Mouse (Mus musculus) layer of hippocampus, adult 8-10 months (tissue): ENCODE measurements around the gene Lrrfip2. TPM values are rescaled to one million over a fixed set of nuclear protein-coding genes. Genes with fewer than 3 reads are reported as not detected.

Source experiments
- total RNA-seq, 4 experiments: library from RNA; stranded (reverse); gene quantifications; 2 replicates each; pipeline ENCODE4 v1.2.4; 2022

The Lrrfip2 gene
- total RNA-seq, 4 experiments from 2014 or later: 34.6 to 46.1 (median 40.6) TPM

Other genes starting within 250 kb of the Lrrfip2 start
- gene Als2cl, start 237.7 kb upstream of the Lrrfip2 start, total RNA-seq: 10 to 100 TPM in 3 of 4 experiments, 1 to 10 TPM in 1; 8.0 to 14.7 (median 13.7) TPM
- 1 to 10 TPM; 2.4 to 3.6 (median 2.8) TPM for gene Tmie, start 237.5 kb upstream of the Lrrfip2 start, total RNA-seq
- not detected for gene Fam240a, start 200.7 kb upstream of the Lrrfip2 start, total RNA-seq
- 1 to 10 TPM in 1 of 4 experiments, under 1 TPM in 2, not detected in 1; 0.62 to 1.2 (median 0.74) TPM for gene Tdgf1, start 171.4 kb upstream of the Lrrfip2 start, total RNA-seq
- 1 to 10 TPM; 1.3 to 2.0 (median 1.8) TPM for gene Lrrc2, start 166.0 kb upstream of the Lrrfip2 start, total RNA-seq
- under 1 TPM in 3 of 4 experiments, not detected in 1; 0.36 to 0.54 (median 0.40) TPM for gene Rtp3, start 127.0 kb upstream of the Lrrfip2 start, total RNA-seq
- not detected for gene Ltf, start 98.3 kb upstream of the Lrrfip2 start, total RNA-seq
- gene Ccrl2, start 60.1 kb upstream of the Lrrfip2 start, total RNA-seq: 1 to 10 TPM in 2 of 4 experiments, under 1 TPM in 2; 0.62 to 4.0 (median 1.2) TPM
- 10 to 100 TPM; 13.5 to 18.4 (median 15.3) TPM for gene Mlh1, start 154.2 kb downstream of the Lrrfip2 start, total RNA-seq
- 10 to 100 TPM; 70.6 to 89.2 (median 80.9) TPM for gene Epm2aip1, start 154.3 kb downstream of the Lrrfip2 start, total RNA-seq
- gene Trank1, start 194.1 kb downstream of the Lrrfip2 start, total RNA-seq: 100 to 1,000 TPM; 194 to 269 (median 224) TPM